Mouse (Mus musculus): ENCODE measurements around the gene Ttc38.

GRCm38 (mm10) chr15:85858980-85859489 lies 26.9 kb downstream of the Ttc38 start:
- no peak for TF ChIP-seq GABPA (IDR thresholded peaks at IDR 0.05; ENCODE audit: low read depth, low read length)
- TF ChIP-seq CTCF (IDR thresholded peaks at IDR 0.05 in 2 of 3, conservative IDR thresholded peaks at IDR 0.05 in 1 of 3; ENCODE audit: control insufficient read depth in 1 of 3, insufficient read depth in 1 of 3, low read depth in 2 of 3, low read length in 3 of 3, poor library complexity in 1 of 3, severe bottlenecking in 1 of 3) = no peak
- no peak for TF ChIP-seq SIN3A (IDR thresholded peaks at IDR 0.05; ENCODE audit: low read length)
- no peak for TF ChIP-seq RAD21 (IDR thresholded peaks at IDR 0.05; ENCODE audit: low read depth, low read length)
- TF ChIP-seq POLR2A (IDR thresholded peaks at IDR 0.05; ENCODE audit: control insufficient read depth in 1 of 2, insufficient read depth in 1 of 2, low read depth in 1 of 2, low read length in 2 of 2, poor library complexity in 1 of 2) = no peak; a peak in 1 of 4 replicates
